Mouse (Mus musculus) megakaryocyte, adult 5-6 weeks (primary cell): ENCODE measurements around the gene Gm11027. TPM values are rescaled to one million over a fixed set of nuclear protein-coding genes. Genes with fewer than 3 reads are reported as not detected.
A peak's percentile ranks its signal among the peaks of the same experiment; 100 is the strongest.
"Not testable (repeated sequence)": the region's sequence is repeated elsewhere in the genome, so short reads cannot be mapped to it uniquely, and the experiment has no call there.

Source experiments
- ATAC-seq: 2 replicates; pipeline ENCODE4 v1.8.0; 2016; ENCODE audit warnings: mild to moderate bottlenecking, inconsistent platforms; ENCODE audit not compliant: poor library complexity, severe bottlenecking
- total RNA-seq, 2 experiments: library from RNA; stranded (forward) in 1 of 2; stranded (reverse) in 1 of 2; fragments of 153-499, 151-499 nt in 1 of 2; fragments of 221-1000, 200-1000 nt in 1 of 2; gene quantifications; 2 replicates each; pipeline versions ENCODE4 v1.2.3 to v1.2.4; 2015 to 2017

Gene Gm11027
- total RNA-seq (2015) (not detected in 2 replicates), total RNA-seq (2017) (not detected in 2 replicates)

DNA sequence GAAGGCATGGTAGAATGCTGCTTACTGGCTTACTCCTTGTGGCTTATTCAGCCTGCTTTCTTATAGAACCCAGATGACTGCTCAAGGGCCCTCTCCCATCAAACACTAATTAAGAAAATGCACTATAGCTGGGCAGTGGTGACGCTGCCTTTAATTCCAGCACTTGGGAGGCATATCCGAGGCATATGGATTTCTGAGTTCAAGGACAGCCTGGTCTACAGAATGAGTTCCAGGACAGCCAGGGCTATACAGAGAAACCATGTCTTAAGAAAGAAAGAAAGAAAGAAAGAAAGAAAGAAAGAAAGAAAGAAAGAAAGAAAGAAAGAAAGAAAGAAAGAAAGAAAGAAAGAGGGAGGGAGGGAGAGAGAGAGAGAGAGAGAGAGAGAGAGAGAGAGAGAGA lies at the start of gene Gm11027:
Gene Gm11027 (plus strand): TSS at position 301 of the 400 bp plus-strand sequence.
- ATAC-seq, result not testable (repeated sequence)

DNA sequence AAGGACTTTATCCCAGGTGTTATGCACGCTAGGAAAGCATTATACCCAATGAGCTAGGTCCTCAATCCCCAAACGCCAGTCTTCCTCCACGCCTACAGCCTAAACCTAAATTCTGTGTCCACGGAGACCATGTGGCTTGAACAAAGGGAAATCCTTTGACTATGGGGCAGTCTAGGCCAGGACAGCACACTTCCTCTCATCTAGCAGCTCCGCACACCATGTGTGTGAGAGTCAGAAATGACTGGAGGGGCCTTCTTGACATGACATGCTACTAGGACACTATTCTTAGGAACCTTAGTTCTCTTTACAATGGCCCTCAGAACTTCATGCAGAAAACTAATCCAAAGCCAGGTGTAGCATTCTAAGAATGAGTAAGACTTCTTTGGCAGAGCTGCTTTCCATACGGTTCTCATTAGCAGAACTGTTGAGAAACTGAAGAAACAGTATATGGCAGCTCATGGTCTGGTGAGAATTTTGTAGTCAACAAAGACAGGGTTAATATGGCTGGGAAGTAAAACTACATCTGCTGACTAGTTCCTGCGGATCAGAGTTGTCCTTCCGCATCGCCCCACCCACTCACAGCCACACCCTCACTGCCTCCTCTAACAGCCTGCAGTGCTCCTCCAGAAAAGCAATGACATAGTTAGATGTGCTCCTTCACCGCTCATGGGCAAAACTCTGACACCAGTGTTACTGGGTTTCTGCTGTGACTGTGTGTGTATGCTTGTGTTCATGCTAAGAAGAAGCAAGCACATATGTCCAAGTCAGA lies 48.7 kb upstream of the Gm11027 start:
- ATAC-seq, result peak; percentile 85

DNA sequence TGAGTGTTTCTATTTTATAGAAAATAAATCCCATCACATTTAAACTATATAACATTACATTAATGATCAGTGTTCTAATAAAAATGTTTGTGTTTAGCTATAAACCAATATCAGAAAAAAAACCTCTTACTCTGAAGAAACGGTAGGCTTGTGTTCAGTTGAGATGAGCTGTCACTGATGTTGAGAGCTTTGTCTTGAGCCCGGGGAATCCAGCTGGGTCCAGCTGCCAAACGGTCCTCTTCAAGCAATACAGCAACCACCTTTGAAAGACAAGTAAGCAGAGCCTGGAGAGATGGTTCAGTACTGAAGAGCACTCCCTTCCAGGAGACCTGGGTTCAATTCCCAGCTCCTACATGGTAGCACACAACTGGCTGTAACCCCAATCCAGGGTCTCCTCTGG lies 45.7 kb upstream of the Gm11027 start:
- ATAC-seq, result no peak

DNA sequence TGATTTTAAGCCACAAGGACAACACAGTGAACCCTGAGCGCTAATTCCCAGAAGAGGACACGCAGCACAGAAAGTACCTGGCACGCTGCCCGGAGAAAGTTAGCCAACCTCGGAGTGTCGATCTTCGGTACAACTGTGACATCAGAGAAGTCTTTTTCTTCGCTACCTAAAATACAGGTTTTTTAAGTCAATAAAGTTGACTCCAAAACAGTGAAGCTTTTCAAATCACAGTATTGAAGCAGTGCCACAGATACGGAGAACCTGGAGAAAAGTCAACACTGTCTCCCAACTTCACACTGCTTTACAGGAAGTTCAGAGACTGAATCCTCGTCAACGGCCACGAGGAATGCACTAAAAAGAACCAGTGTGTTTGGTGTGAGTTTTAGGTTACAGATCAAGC lies 43.6 kb upstream of the Gm11027 start:
- ATAC-seq, result no peak

DNA sequence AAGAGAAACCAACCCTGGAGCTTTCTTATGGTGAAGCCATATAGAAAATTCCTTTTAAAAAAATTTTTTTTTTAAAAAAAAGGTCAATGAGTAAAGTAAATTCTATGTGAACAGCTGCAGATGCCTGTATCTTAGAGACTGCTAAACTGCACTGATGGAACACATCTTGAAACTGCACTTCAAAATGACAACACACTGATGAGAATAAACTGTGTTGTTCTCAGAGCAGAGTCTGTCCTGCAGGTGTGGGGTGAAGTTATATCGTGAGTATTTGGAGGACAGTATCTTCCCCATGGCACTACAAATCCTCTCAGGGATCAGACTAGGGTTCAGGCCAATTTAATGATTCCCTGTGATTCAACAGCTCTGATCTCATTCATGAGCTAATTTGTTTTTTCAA lies 43.1 kb upstream of the Gm11027 start:
- no peak for ATAC-seq

DNA sequence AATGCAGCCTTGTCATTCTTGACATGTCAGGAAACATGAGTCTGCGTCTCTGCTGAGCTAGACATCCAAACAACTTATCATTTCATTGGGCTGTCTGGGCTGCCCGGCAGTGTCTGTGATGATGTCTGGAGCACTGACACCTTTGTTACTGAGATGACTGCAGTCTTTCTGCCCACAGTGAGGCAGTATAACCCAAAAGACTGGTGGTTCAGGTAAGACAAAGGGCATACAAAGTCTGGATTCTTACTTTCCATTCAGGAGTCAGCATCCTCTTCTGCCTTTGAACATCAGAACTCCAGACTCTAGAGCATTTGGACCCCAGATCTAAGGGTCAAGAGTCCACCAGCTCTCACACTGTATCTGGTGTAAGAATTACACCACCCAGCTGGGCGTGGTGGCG lies 39.8 kb upstream of the Gm11027 start:
- 0 out of 2 replicates have a peak, but pooled peaks have one; percentile 35 for ATAC-seq

DNA sequence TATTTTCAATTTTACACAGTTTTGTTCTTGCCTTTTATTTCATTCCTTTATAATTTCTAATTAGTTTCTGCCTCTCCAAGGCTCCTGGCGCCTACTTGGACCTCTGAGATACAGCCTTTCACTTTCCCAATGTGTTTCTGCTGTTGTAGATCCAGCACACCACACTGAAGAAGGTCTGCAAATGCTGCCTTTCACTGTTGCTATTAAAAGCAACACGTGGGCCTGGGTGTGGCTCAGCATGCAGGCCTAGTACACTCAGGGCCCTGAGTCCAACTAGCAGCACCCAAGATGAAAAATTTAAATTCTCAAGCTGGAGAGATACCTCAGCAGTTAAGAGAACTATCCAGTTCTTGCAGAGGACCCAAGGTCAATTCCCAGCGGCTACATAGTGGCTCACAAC lies 38.5 kb upstream of the Gm11027 start:
- ATAC-seq, result no peak

DNA sequence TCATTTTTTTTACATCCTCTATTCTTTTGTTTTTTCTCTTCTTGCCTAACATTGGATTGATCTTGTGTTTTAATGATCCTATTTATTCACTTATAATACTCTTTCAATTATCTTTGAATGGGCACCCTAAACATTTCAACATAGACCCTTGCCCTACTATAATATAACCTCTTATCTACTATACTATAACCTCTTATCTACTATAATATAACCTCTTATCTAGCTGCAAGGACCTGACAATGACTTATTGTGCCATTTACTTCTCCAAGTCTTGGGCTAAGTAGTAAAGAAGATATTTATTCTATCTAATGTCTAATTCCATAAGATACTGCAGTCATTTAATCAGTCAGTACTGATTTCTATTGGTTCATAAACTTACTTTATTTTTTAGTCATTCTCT lies 36.8 kb upstream of the Gm11027 start:
- ATAC-seq, result no peak

DNA sequence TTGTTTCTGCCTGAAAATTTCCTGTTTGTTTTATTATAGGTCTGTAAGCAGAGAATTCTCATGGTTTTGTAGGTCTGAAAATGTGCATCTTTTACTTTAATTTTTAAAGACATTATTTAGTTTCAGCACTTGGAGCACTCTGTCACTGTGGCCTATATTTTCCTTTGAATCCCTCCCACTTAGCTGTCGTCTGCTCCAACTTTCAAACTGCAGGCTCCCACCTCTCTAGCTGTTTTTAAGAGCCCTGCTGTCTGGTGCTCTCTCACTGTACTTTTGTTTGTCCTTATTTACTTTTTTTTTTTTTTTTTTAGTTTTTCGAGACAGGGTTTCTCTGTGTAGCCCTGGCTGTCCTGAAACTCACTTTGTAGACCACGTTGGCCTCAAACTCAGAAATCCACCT lies 36.4 kb upstream of the Gm11027 start:
- no peak for ATAC-seq

DNA sequence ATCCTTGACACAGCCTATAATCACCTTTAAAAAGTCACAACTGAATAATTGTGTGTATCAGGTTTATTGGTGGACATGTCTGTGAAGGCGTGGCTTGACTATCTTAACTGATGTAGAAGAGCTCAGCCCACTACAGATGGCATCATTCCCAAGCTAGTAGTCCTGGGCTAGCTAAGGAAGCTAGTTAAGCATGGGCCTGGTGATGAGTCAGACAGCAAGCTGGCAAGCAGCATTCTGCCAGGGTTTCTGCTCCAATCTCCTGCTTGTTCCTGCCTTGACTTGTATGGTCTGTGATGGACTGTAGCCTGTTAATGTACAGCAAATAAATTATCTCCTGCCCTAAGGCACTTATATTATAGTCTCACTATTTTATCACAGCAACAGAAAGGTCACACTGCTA lies 30.6 kb upstream of the Gm11027 start:
- no peak for ATAC-seq

DNA sequence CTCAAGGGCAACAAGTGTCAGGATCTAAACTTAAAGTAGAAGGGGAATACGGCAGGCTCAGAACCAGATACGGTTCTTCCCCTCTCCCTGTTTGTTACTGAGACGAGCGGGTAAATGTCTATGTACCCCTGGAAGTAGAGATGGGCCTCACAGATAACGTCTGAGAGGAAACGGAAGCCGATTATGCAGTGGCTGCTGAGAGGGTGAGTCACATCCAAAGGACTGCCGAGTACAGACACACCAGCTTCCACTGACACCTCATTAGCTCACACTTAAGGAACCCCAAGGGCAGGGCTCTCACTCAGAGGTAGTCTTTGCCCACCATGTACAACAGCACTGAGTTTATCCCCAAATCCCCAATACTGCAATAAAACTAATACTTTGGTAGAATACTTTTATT lies 20.5 kb upstream of the Gm11027 start:
- ATAC-seq, result peak; percentile 59

DNA sequence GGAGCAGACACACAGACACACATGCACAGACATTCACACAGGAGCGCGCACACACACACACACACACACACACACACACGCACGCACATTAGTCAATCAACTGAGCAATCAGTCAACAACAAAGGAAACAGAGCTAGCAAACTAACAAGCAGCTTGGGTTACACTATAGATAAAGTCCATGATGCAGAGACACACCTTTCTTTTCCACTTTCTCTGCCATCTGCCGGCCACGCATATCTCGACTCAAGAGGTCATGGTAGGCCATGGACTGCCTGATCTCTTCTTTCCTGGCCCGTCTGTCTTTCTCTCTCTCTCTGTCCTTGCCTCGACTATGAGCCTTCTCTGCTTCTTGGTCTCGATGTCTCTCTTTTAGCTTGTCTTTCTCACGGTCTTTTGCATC lies 19.6 kb upstream of the Gm11027 start:
- no peak for ATAC-seq

DNA sequence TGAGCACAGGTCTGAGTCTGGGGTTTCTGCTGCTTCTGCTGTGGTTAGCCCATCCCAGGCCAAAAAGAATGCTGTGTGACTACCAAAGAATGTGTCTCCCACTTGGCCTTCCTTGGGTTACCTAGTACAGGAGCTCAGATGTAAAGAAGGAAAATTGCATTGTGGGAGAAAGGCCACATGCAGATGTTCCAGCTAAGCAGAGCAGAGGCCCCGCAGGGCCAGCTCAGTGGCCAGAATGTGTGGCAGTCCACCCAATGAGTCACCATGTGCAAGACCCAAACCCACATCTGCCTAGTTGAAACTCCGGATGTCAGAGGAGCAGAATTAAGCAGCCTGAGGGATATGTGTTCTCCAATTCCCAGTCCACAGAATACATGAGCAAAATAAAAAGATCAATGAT lies 16.9 kb upstream of the Gm11027 start:
- no peak for ATAC-seq

DNA sequence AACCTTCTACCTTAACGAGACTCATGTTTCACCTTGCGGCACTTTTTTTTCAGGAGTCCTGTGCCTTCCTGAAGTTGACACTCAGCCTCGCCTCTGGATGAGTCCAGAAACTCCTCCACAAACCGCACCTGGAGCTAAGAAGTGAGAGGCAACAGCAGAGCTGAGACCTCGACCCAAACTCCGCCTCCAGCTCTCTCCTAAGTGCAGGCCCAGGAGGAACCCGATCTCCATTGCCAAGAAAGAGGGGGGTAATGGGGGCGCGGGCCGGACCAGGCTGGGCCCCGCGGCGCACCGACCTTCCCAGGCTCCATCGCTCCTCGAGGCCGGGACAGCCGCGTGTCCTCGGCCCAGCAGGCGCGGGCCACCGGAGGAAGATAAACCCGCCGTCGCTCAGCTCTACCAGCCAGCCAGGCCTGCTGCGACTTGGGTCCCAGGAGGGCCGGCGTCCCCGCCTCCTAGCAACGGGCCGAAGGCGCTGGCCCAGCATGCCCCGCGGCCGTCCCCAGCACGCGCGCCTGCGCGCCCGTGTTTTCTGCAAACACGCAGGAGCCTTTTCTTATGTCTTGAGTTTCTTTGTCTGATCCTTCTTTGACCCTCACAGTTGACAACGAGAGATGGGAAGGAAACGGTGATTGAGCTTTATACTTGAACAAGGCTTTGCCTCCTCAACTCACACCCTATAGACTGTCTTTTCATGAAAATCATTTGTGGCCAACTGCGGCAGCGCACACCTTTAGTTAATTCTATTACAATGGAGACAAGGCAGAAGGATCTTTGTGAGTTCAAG lies 12.4 kb upstream of the Gm11027 start, which contains the start of gene Wdr60:
Gene Wdr60 (minus strand): TSS at position 468 of the 787 bp plus-strand sequence.
- peak; percentile 98 for ATAC-seq

DNA sequence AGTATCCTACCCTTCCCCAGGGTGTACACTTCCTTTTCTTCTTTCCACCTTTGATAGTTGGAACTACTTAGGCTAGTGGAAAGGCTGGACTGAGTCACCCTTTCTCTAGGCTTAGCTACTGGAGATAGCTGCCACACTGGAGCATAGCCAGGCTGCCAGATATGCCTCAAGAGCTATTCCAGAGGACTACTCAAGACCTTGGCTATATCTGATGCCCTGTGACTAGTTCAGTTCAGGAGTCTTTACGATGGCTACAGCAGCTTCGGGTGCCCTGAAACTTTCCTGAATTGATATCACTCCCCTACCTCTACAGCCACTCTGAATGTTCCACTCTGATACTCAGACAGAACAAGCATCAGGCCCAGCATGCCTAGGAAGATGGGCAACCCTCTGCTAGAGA lies 10.4 kb upstream of the Gm11027 start:
- no peak for ATAC-seq

DNA sequence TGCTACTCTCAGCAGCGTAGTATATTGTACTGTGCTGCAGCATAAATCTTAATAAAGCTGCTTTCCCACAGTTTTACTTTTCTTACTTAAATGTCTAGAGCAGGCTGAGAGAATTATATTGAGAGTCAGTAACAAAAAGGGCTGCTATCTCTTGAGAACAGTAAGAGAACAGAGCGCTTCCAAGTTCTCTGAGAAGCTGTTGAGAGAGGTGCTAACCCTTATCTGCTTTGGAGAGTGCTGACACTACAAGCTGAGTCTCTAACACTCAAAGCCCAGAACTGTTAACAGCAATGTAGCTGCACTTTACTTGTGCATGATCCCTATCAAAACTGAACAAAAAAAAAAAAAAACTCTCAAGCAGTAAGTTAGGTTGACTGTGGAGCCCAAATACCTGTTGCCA lies 9.9 kb upstream of the Gm11027 start:
- ATAC-seq, result no peak

DNA sequence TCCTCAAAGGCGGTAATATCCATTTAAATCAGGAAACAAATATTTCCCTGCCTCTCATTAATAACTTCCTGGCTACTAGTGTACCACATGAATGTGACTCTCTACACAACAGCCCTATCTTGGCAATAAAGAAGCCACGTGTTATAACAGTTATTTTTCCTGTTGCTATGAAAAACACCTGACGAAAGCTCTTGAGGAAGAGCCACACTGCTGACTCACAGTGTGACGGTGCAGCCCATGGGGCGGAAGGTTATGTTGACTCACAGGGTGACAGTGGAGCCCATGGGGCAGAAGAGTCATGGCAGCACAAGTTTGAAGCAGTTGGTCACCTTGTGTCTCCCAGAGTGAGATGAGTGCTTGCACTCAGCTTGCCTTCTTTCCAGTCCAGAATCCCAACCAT lies 5.7 kb upstream of the Gm11027 start:
- ATAC-seq, result peak; percentile 98

DNA sequence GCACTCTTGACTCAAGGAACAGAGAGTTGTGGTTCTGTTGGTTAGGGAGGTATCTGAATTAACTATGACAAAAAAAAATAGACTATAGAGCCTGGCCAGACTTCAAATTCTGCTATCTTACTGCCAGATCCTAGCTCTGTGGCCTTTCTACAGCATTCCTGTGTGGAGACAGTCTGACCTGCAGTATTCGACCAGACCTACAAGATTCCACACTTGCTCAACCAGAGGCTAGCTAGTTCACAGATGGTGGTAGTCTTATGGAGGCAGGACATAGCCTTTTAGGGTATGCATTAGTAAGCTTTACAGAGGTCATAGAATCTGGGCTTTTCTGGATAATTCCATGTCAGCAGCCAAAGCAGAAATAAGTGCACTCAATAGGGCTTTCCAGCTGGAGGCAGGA lies 4.6 kb upstream of the Gm11027 start:
- ATAC-seq, result no peak

DNA sequence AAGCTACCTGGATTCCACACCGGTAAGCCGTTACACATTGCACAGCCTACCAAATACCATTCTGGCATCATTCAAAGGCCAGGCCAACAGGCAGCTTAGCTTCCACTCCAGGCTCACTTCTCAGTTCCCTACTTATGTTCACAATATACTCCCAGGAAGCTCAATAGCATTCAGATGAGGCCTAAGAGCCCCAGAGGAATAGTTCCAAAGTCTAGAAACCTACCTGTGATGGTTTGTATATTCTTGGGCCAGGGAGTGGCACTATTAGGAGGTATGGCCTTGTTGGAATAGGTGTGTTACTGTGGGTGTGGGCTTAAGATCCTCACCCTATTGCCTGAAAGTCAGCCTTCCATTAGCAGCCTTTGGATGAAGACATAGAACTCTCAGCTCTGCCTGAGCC lies 4.1 kb upstream of the Gm11027 start:
- ATAC-seq, result no peak

DNA sequence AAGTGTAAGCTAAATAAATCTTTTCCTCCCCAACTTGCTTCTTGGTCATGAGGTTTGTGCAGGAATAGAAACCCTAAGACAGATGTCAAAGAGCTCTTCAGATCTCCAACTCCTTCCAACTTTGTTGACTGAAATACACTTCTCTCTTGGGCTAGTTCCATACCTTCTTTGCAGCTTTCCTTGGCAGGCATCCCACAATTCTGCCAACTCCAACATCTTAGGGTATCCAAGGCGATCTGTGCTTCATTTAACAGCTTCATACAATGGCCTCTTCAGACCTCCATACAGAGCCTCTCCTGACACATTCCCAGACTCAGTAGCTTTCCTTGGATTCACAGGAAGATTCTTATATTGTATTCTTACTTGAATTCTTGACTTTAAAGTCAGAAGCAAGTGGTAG lies 1.5 kb upstream of the Gm11027 start:
- no peak for ATAC-seq

DNA sequence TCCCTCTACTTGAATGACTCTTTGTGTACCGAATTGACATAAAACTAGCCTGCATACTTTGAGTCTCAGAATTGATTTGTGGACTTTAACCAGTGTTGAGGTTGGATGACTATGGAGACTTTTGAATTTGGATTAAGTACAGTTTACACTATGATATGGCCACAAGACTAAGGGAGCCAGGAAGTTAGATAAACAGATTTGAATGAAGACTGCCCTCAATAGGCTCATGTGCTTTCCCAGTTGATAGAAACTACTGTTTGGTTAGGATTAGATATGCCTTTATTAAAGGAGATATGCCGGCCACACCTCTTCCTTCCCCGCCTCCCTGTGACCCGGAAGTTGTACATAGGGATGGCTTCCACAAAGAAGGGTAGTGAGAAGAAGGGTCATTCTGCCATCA lies 445 bp downstream of the Gm11027 start:
- no peak for ATAC-seq

DNA sequence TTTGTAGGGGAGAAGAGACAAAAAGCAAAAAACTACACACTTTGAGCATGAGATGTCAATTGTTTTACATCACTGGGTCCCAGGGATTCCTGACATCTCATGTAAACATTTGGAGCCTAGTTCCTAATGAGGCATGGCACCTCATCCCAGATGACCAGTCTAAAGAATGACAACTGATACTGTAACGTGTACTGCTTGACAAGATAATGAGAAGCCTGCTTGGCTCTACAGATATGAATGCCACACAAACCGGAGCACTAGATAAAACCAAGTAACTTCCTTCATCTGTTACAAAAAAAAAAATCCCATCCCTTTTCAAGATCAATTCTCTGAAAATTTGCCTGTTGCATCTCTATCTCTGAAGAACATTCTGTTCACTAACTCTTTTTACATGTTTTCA lies 1.8 kb downstream of the Gm11027 start:
- ATAC-seq, result no peak
